Mouse (Mus musculus) heart, embryonic 11.5 days (tissue): ENCODE measurements around the gene Ugt1a9. TPM values are rescaled to one million over a fixed set of nuclear protein-coding genes. Genes with fewer than 3 reads are reported as not detected.
"Not testable (repeated sequence)": the region's sequence is repeated elsewhere in the genome, so short reads cannot be mapped to it uniquely, and the experiment has no call there.

Experiments
- ATAC-seq: fragments of 200-750 bp; cut with Nextera tagmentation; replicated peaks from 2 replicates; pipeline ENCODE4 v1.8.0; 2017; ENCODE audit warnings: moderate library complexity; ENCODE audit not compliant: insufficient number of reproducible peaks, low FRiP score, low TSS enrichment
- H3K27ac ChIP-seq: fragments of 300-500 bp; sonication (generic); 2 replicates; pipeline ENCODE4 v1.5.1; 2014; ENCODE audit warnings: mild to moderate bottlenecking, low read depth, low read length
- H3K27me3 ChIP-seq: fragments of 300-500 bp; sonication (generic); 2 replicates; pipeline ENCODE4 v1.6.1; 2014; ENCODE audit warnings: mild to moderate bottlenecking, low read length, mixed read lengths; ENCODE audit not compliant: control insufficient read depth, insufficient read depth
- H3K36me3 ChIP-seq: fragments of 300-500 bp; sonication (generic); 2 replicates; pipeline ENCODE4 v1.6.1; 2014; ENCODE audit warnings: mild to moderate bottlenecking, low read length, moderate library complexity, mixed read lengths; ENCODE audit not compliant: control insufficient read depth, insufficient read depth
- H3K4me1 ChIP-seq: fragments of 300-500 bp; sonication (generic); 2 replicates; pipeline ENCODE4 v1.6.1; 2014; ENCODE audit warnings: low read length; ENCODE audit not compliant: control insufficient read depth, insufficient read depth
- H3K4me2 ChIP-seq: fragments of 300-500 bp; sonication (generic); 2 replicates; pipeline ENCODE4 v1.6.1; 2014; ENCODE audit warnings: mild to moderate bottlenecking, moderate library complexity
- H3K4me3 ChIP-seq: fragments of 300-500 bp; sonication (generic); 2 replicates; pipeline ENCODE4 v1.5.1; 2014; ENCODE audit warnings: low read depth, low read length
- H3K9ac ChIP-seq: fragments of 300-500 bp; sonication (generic); 2 replicates; pipeline ENCODE4 v1.6.1; 2014; ENCODE audit warnings: mild to moderate bottlenecking, low read depth, low read length, moderate library complexity
- H3K9me3 ChIP-seq: fragments of 300-500 bp; sonication (generic); replicated peaks from 2 replicates; pipeline ENCODE4 v1.6.1; 2016; ENCODE audit warnings: low read length; ENCODE audit not compliant: control insufficient read depth
- WGBS: fragments of 180-500 bp; shearing (Covaris S2); extraction: QIAGEN DNeasy Blood & Tissue Kit; methylation state at CpG from one replicate; pipeline ENCODE4 v1.1.7; 2014; ENCODE audit not compliant: insufficient replicate concordance; 5-methylcytosine and 5-hydroxymethylcytosine counted together
- polyA plus RNA-seq: library from polyadenylated mRNA; unstranded; fragments of >200 nt; fragmentation: Nextera tagmentation; extraction: Ambion mirVana; gene quantifications from 2 replicates; pipeline ENCODE4 v1.2.1, GENCODE M21; 2014

The Ugt1a9 gene
- polyA plus RNA-seq, 1 experiment from 2014 or later, result not detected

GRCm38 (mm10) chr1:88137264-88137663, 66.7 kb downstream of the Ugt1a9 start:
- no peak for ATAC-seq
- H3K4me2 ChIP-seq, result no peak overlapping the region
- WGBS, result 75% methylated on average over 3 of the region's 3 CpGs

GRCm38 (mm10) chr1:88138145-88138544, 67.5 kb downstream of the Ugt1a9 start:
- Histone ChIP-seq H3K4me3 (no peak overlapping the region), H3K36me3 (no peaks in the 10 kb centered on the region), H3K27ac (no peak overlapping the region), H3K4me1 (no peaks in the 10 kb centered on the region), H3K4me2 (no peak overlapping the region), H3K27me3 (no peaks in the 10 kb centered on the region), H3K9ac (no peak overlapping the region), H3K9me3 (no peaks in the 10 kb centered on the region)
- 97% methylated on average over 1 of the region's 1 CpGs for WGBS
- ATAC-seq, result no peak

More at GRCm38 (mm10) chr1:88137264-88137663, 66.7 kb downstream of the Ugt1a9 start:
- no peaks in the 10 kb centered on the region for H3K36me3 ChIP-seq
- no peak overlapping the region for H3K27ac ChIP-seq
- no peak overlapping the region for H3K4me3 ChIP-seq
- H3K27me3 ChIP-seq, result no peaks in the 10 kb centered on the region
- H3K9me3 ChIP-seq, result no peaks in the 10 kb centered on the region
- no peak overlapping the region for H3K9ac ChIP-seq
- no peaks in the 10 kb centered on the region for H3K4me1 ChIP-seq

- ATAC-seq, result peak; percentile 77
- H3K4me2 ChIP-seq, H3K9me3 ChIP-seq, H3K4me3 ChIP-seq, H3K4me1 ChIP-seq, H3K27ac ChIP-seq, H3K9ac ChIP-seq, H3K36me3 ChIP-seq, H3K27me3 ChIP-seq: not testable (repeated sequence)
- WGBS, result 56% methylated on average over 1 of the region's 1 CpGs
Observed at GRCm38 (mm10) chr1:88140492-88140891, 69.9 kb downstream of the Ugt1a9 start.

GRCm38 (mm10) chr1:88143966-88144675, 73.5 kb downstream of the Ugt1a9 start:
- not testable (repeated sequence) for H3K27me3 ChIP-seq, H3K9me3 ChIP-seq, ATAC-seq, H3K4me2 ChIP-seq, H3K36me3 ChIP-seq, H3K4me3 ChIP-seq, H3K9ac ChIP-seq, H3K27ac ChIP-seq, H3K4me1 ChIP-seq
- WGBS, result 4% methylated on average over 4 of the region's 5 CpGs

- 61% methylated on average over 2 of the region's 2 CpGs for WGBS
- H3K27me3 ChIP-seq, H3K9me3 ChIP-seq: not testable (repeated sequence)
Observed at GRCm38 (mm10) chr1:88145278-88145677, 74.7 kb downstream of the Ugt1a9 start.

GRCm38 (mm10) chr1:88150133-88150532, 79.5 kb downstream of the Ugt1a9 start:
- 62% methylated on average over 2 of the region's 2 CpGs for WGBS
- not testable (repeated sequence) for H3K27me3 ChIP-seq, H3K27ac ChIP-seq, H3K4me1 ChIP-seq, H3K9ac ChIP-seq, H3K9me3 ChIP-seq, H3K4me2 ChIP-seq, H3K36me3 ChIP-seq, H3K4me3 ChIP-seq, ATAC-seq

More at GRCm38 (mm10) chr1:88145278-88145677, 74.7 kb downstream of the Ugt1a9 start:
- not testable (repeated sequence) for H3K27ac ChIP-seq, H3K4me2 ChIP-seq, H3K4me3 ChIP-seq, H3K4me1 ChIP-seq, ATAC-seq, H3K9ac ChIP-seq, H3K36me3 ChIP-seq

GRCm38 (mm10) chr1:88158430-88158829, 87.8 kb downstream of the Ugt1a9 start:
- Histone ChIP-seq H3K9ac (no peak overlapping the region), H3K9me3 (no peaks in the 10 kb centered on the region), H3K27ac (no peak overlapping the region), H3K4me3 (no peak overlapping the region), H3K4me1 (no peaks in the 10 kb centered on the region), H3K4me2 (no peak overlapping the region), H3K27me3 (no peaks in the 10 kb centered on the region), H3K36me3 (no peaks in the 10 kb centered on the region)
- no peak for ATAC-seq
- WGBS, result 81% methylated on average over 2 of the region's 2 CpGs

- H3K36me3 ChIP-seq, result no peaks in the 10 kb centered on the region
- no peaks in the 10 kb centered on the region for H3K9me3 ChIP-seq
- H3K27ac ChIP-seq, result no peak within 1 kb of the TSS
- no peak within 1 kb of the TSS for H3K4me2 ChIP-seq
- no peak for ATAC-seq
- H3K4me3 ChIP-seq, result no peak within 1 kb of the TSS
- H3K9ac ChIP-seq, result no peak within 1 kb of the TSS
- no peaks in the 10 kb centered on the region for H3K27me3 ChIP-seq
- 74% methylated on average over 5 of the region's 5 CpGs for WGBS
- H3K4me1 ChIP-seq, result no peaks in the 10 kb centered on the region
Observed at GRCm38 (mm10) chr1:88165711-88166110, 95.1 kb downstream of the Ugt1a9 start, which contains the start of gene Ugt1a5. Gene Ugt1a5 (plus strand): TSS chr1:88166012.

GRCm38 (mm10) chr1:88172190-88172589, 101.6 kb downstream of the Ugt1a9 start:
- not testable (repeated sequence) for H3K36me3 ChIP-seq, ATAC-seq, H3K4me3 ChIP-seq, H3K9me3 ChIP-seq, H3K4me1 ChIP-seq, H3K27ac ChIP-seq, H3K9ac ChIP-seq, H3K27me3 ChIP-seq, H3K4me2 ChIP-seq
- WGBS, result 81% methylated on average over 5 of the region's 7 CpGs
